Mouse (Mus musculus) ES-Bruce4 (cell line): ENCODE data around the gene Acadsb.
A peak's percentile ranks its signal among the peaks of the same experiment; 100 is the strongest.

ENCODE experiments used
- CTCF ChIP-seq: IDR thresholded peaks from one replicate; pipeline ENCODE4 v1.8.1; 2011; ENCODE audit warnings: low read depth, low read length
- EP300 ChIP-seq: IDR thresholded peaks from 2 replicates; pipeline ENCODE4 v1.6.1; 2011; ENCODE audit warnings: low read depth, low read length; ENCODE audit not compliant: insufficient read depth
- POLR2A ChIP-seq: IDR thresholded peaks from one replicate; pipeline ENCODE4 v1.8.1; 2011; ENCODE audit warnings: low read length; ENCODE audit not compliant: insufficient read depth

DNA sequence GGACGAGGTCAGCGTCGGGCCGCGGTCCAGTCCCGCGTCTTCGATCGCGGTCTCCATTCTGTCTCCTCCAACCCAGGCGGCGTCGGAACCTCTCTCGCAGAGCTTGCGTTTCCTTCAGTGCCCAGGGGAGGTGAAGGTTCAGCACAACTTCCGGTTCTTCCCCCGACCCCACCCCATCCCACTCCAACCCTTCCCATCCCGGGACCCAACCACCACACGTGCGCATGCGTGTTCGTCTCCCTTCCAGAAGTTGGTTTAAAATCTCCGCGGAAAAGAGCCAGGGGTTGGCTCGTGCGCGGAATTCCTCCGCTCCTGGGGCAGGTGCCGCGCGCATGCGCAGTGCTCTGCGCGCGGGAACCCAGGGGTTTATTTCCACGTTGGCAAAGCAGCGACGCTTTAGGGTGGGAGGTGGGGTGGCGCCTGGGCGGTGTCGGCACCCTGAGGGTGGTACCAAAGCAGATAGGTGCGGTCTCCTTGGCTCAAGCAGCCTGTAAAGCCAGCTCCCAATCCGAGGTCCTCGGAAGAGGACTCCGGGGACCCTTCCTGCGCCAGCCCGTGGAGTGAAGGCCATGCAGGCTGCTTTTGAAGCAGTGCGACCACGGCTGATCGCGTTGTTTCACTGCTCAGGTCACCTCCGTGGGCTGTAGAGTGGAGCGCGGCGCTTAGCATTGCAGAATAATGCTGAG lies 47.6 kb upstream of the Acadsb start, which contains the start of gene 2310057M21Rik:
- TF ChIP-seq CTCF (no peak), POLR2A (peak; percentile 40), EP300 (0 out of 2 replicates have a peak, but pooled peaks have one; percentile 39)
